25 mouse cellular contexts compared by ENCODE assay signal in the genomic region with DNA sequence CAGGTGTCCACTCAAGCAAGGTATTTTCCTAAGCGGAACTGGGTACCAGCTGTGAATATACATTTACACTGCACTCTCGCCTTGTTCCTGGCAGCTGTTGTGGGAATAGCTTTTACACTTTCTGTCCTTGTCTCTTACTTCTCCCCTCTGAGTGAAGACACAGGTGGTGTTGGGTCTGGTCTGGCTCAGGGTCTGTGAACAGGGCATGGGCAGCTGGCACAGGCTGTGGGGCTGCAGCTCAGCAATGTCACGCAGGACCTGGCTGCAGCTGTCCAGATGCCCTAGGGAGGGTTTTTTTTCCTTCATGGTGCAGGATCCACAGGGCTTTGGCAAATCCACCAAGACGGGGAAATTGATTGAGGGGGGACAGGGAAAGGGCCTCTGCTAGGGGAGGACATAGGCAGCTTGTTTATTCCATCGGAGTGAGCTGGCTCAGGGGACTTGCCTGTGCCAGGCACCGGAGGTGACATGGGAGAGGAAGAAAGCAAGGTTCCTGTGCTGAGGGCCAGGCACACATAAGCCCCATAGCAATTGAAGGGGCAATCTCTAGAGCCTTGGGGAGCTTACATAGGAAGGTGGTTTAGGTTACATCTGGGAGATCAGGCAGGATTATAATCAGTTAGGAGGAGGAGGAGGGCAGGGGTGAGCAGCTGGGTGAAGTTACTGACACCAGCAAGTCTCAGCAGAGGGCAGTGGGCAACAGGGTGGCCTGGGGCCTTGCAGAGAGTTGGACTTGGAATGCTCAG.
A peak's percentile ranks its signal among the peaks of the same experiment; 100 is the strongest.
DNase-seq lines count a peak whose midpoint lies in the region; ATAC-seq and TF ChIP-seq lines count a peak whose summit lies in the region.
"Had no signal": no experiment of that assay in that cellular context is flagged by ENCODE, and none has a peak within 500 bp of the region (broad histone marks: within the 10 kb centered on the region; RNA-seq: fewer than 3 reads in every experiment).

No protein-coding gene starts in this region.

- H3K79me2 ChIP-seq in myocyte (ENCODE audit: control insufficient read depth, insufficient read depth): peaks cover 5% of the 10 kb centered on the region

- H3K27ac ChIP-seq in liver, embryonic 11.5 days (ENCODE audit: low read depth, low read length): no peak overlapping the region
- peak overlapping the region; percentile 23; the same call in 1 of the 2 replicates for H3K27ac ChIP-seq in embryonic facial prominence, embryonic 14.5 days (replicated peaks; ENCODE audit: low read depth, low read length)
- no peak overlapping the region for H3K27ac ChIP-seq in limb, embryonic 11.5 days (replicated peaks; ENCODE audit: low read depth, low read length)
- H3K27ac ChIP-seq: forebrain, embryonic 10.5 days; hindbrain, embryonic 12.5 days; kidney, embryonic 15.5 days; liver, embryonic 15.5 days; macrophage had no signal

- H3K4me1 ChIP-seq in liver, embryonic 11.5 days (replicated peaks; ENCODE audit: control insufficient read depth, insufficient read depth, low read length): no peaks in the 10 kb centered on the region
- H3K4me1 ChIP-seq in embryonic facial prominence, embryonic 14.5 days (ENCODE audit: control insufficient read depth, insufficient read depth, low read length): no peaks in the 10 kb centered on the region
- 0 out of 2 replicates have a peak, but pooled peaks cover 4% of the 10 kb centered on the region for H3K4me1 ChIP-seq in limb, embryonic 11.5 days (ENCODE audit: control insufficient read depth, insufficient read depth, low read length)
- H3K4me1 ChIP-seq: hindbrain, embryonic 12.5 days; kidney, embryonic 15.5 days; liver, embryonic 15.5 days had no signal

- no peak overlapping the region for H3K9ac ChIP-seq in liver, embryonic 11.5 days (ENCODE audit: low read depth, low read length)
- H3K9ac ChIP-seq in embryonic facial prominence, embryonic 14.5 days (ENCODE audit: low read depth, low read length): no peak overlapping the region
- no peak overlapping the region for H3K9ac ChIP-seq in limb, embryonic 11.5 days (ENCODE audit: low read length)
- H3K9ac ChIP-seq: hindbrain, embryonic 12.5 days; kidney, embryonic 15.5 days; liver, embryonic 15.5 days had no signal

- no peak overlapping the region for H3ac ChIP-seq in myocyte (ENCODE audit: control insufficient read depth, insufficient read length)

- DNase-seq in liver, embryonic 11.5 days (ENCODE audit: low spot score): peak; percentile 27
- no peak for DNase-seq in liver
- DNase-seq in embryonic facial prominence, embryonic 14.5 days (ENCODE audit: low spot score): peak; percentile 84
- DNase-seq in limb, embryonic 11.5 days (ENCODE audit: low spot score): no peak
- DNase-seq in heart, adult 9 months (ENCODE audit: low spot score in 2 of 2): no peak
- no peak for DNase-seq in left cerebral cortex, postnatal 14 days (ENCODE audit: low spot score in 2 of 2)
- DNase-seq: adrenal gland, adult 8-10 months; cerebellum, adult 18-20 months; cerebellum, postnatal 14 days; kidney, postnatal 36 days; layer of hippocampus, postnatal 36 days; right cerebral cortex, postnatal 4 days; thymus, postnatal 14 days had no signal

- peaks cover 18% of the 10 kb centered on the region for H3K36me3 ChIP-seq in liver, embryonic 11.5 days (ENCODE audit: control insufficient read depth, insufficient read depth, low read length)
- peaks cover 38% of the 10 kb centered on the region for H3K36me3 ChIP-seq in embryonic facial prominence, embryonic 14.5 days (ENCODE audit: control insufficient read depth, insufficient read depth, low read length)
- peaks cover 10% of the 10 kb centered on the region for H3K36me3 ChIP-seq in limb, embryonic 11.5 days (ENCODE audit: control insufficient read depth, insufficient read depth, low read length)
- peaks cover 3% of the 10 kb centered on the region for H3K36me3 ChIP-seq in myocyte (ENCODE audit: control insufficient read depth, insufficient read depth)

- no peaks in the 10 kb centered on the region for H3K27me3 ChIP-seq in liver, embryonic 11.5 days (replicated peaks; ENCODE audit: control insufficient read depth, insufficient read depth, low read length)
- no peaks in the 10 kb centered on the region for H3K27me3 ChIP-seq in embryonic facial prominence, embryonic 14.5 days (replicated peaks; ENCODE audit: control insufficient read depth, insufficient read depth, low read length)
- no peaks in the 10 kb centered on the region for H3K27me3 ChIP-seq in limb, embryonic 11.5 days (ENCODE audit: control insufficient read depth, insufficient read depth, low read length)
- no peaks in the 10 kb centered on the region for H3K27me3 ChIP-seq in myocyte (ENCODE audit: control insufficient read depth, insufficient read depth, insufficient read length)
- H3K27me3 ChIP-seq: hindbrain, embryonic 12.5 days; kidney, embryonic 15.5 days; liver, embryonic 15.5 days had no signal

- H3K9me3 ChIP-seq in liver, embryonic 11.5 days (ENCODE audit: control insufficient read depth, low read length): peaks cover 15% of the 10 kb centered on the region
- H3K9me3 ChIP-seq in embryonic facial prominence, embryonic 14.5 days (ENCODE audit: control insufficient read depth, low read length): peaks cover 32% of the 10 kb centered on the region
- H3K9me3 ChIP-seq in limb, embryonic 11.5 days (ENCODE audit: control insufficient read depth, low read length): peaks cover 18% of the 10 kb centered on the region; the same call in 1 of the 2 replicates
- H3K9me3 ChIP-seq: liver, embryonic 15.5 days had no signal

- no peak for ATAC-seq in liver, embryonic 11.5 days (replicated peaks; ENCODE audit: low FRiP score)
- ATAC-seq in embryonic facial prominence, embryonic 14.5 days (ENCODE audit: low read depth): peak; percentile 82
- ATAC-seq in limb, embryonic 11.5 days (ENCODE audit: insufficient number of reproducible peaks, low FRiP score, low TSS enrichment, low read depth): peak; percentile 72; the same call in 1 of the 2 replicates
- ATAC-seq: activated CD4-positive, CD25-positive, alpha-beta regulatory T cell, adult 4 months; forebrain, embryonic 16.5 days; intestine, postnatal 0 days; lung, postnatal 0 days had no signal

- TF ChIP-seq POLR2A in myocyte (IDR thresholded peaks at IDR 0.05; ENCODE audit: insufficient read length, low read depth): no peak

- H3K4me2 ChIP-seq in liver, embryonic 11.5 days: no peak overlapping the region
- no peak overlapping the region for H3K4me2 ChIP-seq in embryonic facial prominence, embryonic 14.5 days (ENCODE audit: low read depth, low read length)
- H3K4me2 ChIP-seq in limb, embryonic 11.5 days (ENCODE audit: low read depth, severe bottlenecking): no peak overlapping the region
- H3K4me2 ChIP-seq in myocyte (ENCODE audit: low read depth): no peak overlapping the region
- H3K4me2 ChIP-seq: heart, embryonic 11.5 days; hindbrain, embryonic 12.5 days; kidney, embryonic 15.5 days; liver, embryonic 15.5 days; midbrain, embryonic 11.5 days had no signal

- 86% methylated on average over 6 of the region's 6 CpGs for WGBS in liver, embryonic 11.5 days
- WGBS in embryonic facial prominence, embryonic 14.5 days: 57% methylated on average over 6 of the region's 6 CpGs
- WGBS in limb, embryonic 11.5 days: 74% methylated on average over 6 of the region's 6 CpGs

- intact Hi-C loops in left cerebral cortex, postnatal 14 days (cut with DNase I): no loop called here

- H3K4me3 ChIP-seq in liver, embryonic 11.5 days (ENCODE audit: low read depth, low read length): no peak overlapping the region
- no peak overlapping the region for H3K4me3 ChIP-seq in embryonic facial prominence, embryonic 14.5 days (ENCODE audit: low read depth, low read length)
- H3K4me3 ChIP-seq in limb, embryonic 11.5 days (ENCODE audit: low read depth, low read length): no peak overlapping the region
- H3K4me3 ChIP-seq in myocyte: no peak overlapping the region
- H3K4me3 ChIP-seq: forebrain, embryonic 10.5 days; hindbrain, embryonic 12.5 days; kidney, embryonic 15.5 days; liver, embryonic 15.5 days had no signal

TF ChIP-seq in myocyte, 11 proteins besides CTCF, POLR2A, EP300 and RAD21:
- TF ChIP-seq MYOD1 (IDR thresholded peaks at IDR 0.05; ENCODE audit: control insufficient read depth in 1 of 3, insufficient read length in 2 of 3, low read depth in 2 of 3): peak in 2 of 3 experiments; percentile 25 to 65
- TF ChIP-seq TCF3 (IDR thresholded peaks at IDR 0.05; ENCODE audit: insufficient read length, low read depth): no peak
- TF ChIP-seq MYOG (IDR thresholded peaks at IDR 0.05; ENCODE audit: control insufficient read depth in 1 of 3, insufficient read depth in 1 of 3, insufficient read length in 2 of 3, low read depth in 2 of 3): peak in 2 of 3 experiments; percentile 59 to 66

Comparison
In these comparisons a context has a peak if more than half of its experiments do, and no peak if none do; other contexts are left out.
1. DNase-seq: peak in liver, embryonic 11.5 days (single experiment) and embryonic facial prominence, embryonic 14.5 days (single experiment); none in liver (single experiment), limb, embryonic 11.5 days (single experiment), heart, adult 9 months (0 of 2) and left cerebral cortex, postnatal 14 days (0 of 2).